Mouse (Mus musculus): ENCODE measurements at regions not wholly inside any gene's neighbourhood (a gene's known extent, or its start where the extent isn't known, plus 50 kb on each side); places are given as distances from the start of the nearest gene placed in this dataset.

DNA sequence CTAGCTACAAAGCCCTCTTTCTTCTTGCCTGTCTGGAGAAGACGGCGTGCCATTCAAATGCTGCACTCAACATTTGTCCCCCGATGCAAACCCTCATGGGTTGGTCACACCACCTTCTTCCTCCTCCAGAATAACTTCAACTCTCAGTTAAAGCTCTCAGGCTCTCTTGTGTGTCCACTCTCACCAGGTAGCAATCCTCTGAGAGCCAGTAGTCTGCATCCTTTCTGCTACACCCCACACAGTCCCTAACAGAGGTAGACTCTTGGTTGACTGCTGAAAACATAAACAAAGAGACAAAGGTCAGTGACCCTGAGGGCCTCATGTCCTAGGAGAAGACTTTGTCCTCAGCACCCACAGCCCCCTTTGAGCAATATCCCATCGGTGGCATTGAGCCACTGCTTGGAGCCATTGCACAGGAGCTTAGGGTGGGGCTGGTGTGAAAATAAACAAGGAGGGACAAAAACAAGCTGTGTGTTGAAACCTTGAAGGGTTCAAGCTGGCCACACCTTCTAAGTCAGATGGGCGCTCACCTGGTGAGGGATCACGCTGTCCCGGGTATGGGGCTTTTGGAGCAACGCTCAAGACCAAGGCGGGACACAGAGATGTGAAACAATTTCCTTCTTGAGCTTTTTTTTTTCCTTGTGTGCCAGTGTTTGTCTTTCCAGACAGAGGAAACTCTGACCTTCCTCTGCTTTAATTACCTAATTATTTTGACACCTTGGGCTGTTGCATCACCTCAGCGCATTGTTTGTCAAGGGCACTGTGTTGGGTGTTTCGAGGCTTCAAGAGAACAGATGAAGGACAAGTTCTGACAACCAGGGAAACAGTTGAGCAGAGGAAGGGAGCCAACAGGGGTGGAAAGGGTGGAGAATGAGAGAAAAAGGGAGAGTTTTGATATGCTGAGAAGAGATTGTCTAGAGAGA is 101.4 kb upstream of the Bcl6 start:
- Histone ChIP-seq H3K27me3 (ENCODE audit: control insufficient read depth, insufficient read depth, low read length) (no peaks in the 10 kb centered on the region), H3K4me1 (ENCODE audit: control insufficient read depth, insufficient read depth, insufficient read length) (no peaks in the 10 kb centered on the region; the same call in 1 of the 2 replicates), H3K27ac (ENCODE audit: insufficient read depth, low read length) (no peak overlapping the region), H3K36me3 (ENCODE audit: control insufficient read depth, insufficient read depth, low read length) (no peaks in the 10 kb centered on the region), H3K4me3 (ENCODE audit: extremely low read depth, insufficient read depth, insufficient read length) (no peak overlapping the region)
- 89% methylated on average over 11 of the region's 11 CpGs for WGBS
- TF ChIP-seq CTCF (IDR thresholded peaks at IDR 0.05; ENCODE audit: extremely low read depth, insufficient read depth, insufficient read length, insufficient replicate concordance) (no peak), POLR2A (IDR thresholded peaks at IDR 0.05; ENCODE audit: low read depth, low read length) (no peak)
- DNase-seq (ENCODE audit: low read depth in 1 of 2, low spot score in 2 of 2), result no peak

DNA sequence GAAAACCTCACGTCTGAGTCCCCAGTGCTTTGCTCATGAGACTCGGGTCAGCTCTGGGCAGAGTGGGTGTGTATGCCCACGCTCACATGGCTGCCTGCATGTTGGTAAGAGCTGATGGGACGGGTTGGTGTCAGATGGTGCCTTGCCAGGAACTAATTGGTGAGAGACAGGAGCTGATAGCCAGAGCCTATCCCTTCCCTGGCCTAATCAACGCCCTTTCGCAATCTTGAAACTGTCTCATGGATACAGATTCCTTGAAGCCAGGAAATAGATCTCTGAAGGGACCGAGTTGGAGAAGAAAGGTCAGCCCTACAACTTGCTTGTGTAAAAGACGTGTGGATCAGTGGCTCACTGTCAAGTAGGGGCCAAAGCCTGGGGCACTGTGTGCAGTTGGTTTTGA is 95.3 kb upstream of the Bcl6 start:
- Histone ChIP-seq H3K4me1 (ENCODE audit: control insufficient read depth, insufficient read depth, insufficient read length) (no peaks in the 10 kb centered on the region), H3K36me3 (ENCODE audit: control insufficient read depth, insufficient read depth, low read length) (no peaks in the 10 kb centered on the region), H3K4me3 (ENCODE audit: extremely low read depth, insufficient read depth, insufficient read length) (no peak overlapping the region), H3K27me3 (ENCODE audit: control insufficient read depth, insufficient read depth, low read length) (no peaks in the 10 kb centered on the region), H3K27ac (ENCODE audit: insufficient read depth, low read length) (no peak overlapping the region)
- WGBS, result 90% methylated on average over 8 of the region's 8 CpGs
- no peak for DNase-seq (ENCODE audit: low read depth in 1 of 2, low spot score in 2 of 2)
- no peak for TF ChIP-seq POLR2A (IDR thresholded peaks at IDR 0.05; ENCODE audit: low read depth, low read length)
- TF ChIP-seq CTCF (IDR thresholded peaks at IDR 0.05; ENCODE audit: extremely low read depth, insufficient read depth, insufficient read length, insufficient replicate concordance), result no peak

DNA sequence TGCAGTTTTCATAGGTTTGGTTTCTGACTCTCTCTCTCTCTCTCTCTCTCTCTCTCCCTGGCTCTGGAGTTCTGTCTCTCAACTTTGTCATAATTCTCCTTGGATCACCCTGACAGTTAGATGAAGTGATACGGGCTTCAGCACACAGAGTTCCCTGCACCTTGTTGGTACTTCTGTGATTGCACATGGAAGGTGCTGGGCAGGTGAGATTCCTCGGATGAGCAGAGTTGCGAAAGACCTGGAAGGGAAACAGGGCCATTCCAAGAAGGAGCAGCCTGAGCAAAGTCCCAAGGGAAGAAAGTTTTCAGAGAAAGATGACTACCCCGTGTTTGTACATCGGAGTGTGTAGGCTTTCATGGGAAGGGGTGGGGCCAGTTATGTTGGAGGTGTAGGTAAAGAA is 91.8 kb upstream of the Bcl6 start:
- WGBS, result 92% methylated on average over 5 of the region's 5 CpGs
- TF ChIP-seq POLR2A (IDR thresholded peaks at IDR 0.05; ENCODE audit: low read depth, low read length), result no peak
- no peak for TF ChIP-seq CTCF (IDR thresholded peaks at IDR 0.05; ENCODE audit: extremely low read depth, insufficient read depth, insufficient read length, insufficient replicate concordance)
- Histone ChIP-seq H3K27ac (ENCODE audit: insufficient read depth, low read length) (no peak overlapping the region), H3K36me3 (ENCODE audit: control insufficient read depth, insufficient read depth, low read length) (no peaks in the 10 kb centered on the region), H3K27me3 (ENCODE audit: control insufficient read depth, insufficient read depth, low read length) (no peaks in the 10 kb centered on the region), H3K4me1 (ENCODE audit: control insufficient read depth, insufficient read depth, insufficient read length) (peaks cover 9% of the 10 kb centered on the region; the same call in 1 of the 2 replicates), H3K4me3 (ENCODE audit: extremely low read depth, insufficient read depth, insufficient read length) (no peak overlapping the region)
- DNase-seq (ENCODE audit: low read depth in 1 of 2, low spot score in 2 of 2), result no peak

DNA sequence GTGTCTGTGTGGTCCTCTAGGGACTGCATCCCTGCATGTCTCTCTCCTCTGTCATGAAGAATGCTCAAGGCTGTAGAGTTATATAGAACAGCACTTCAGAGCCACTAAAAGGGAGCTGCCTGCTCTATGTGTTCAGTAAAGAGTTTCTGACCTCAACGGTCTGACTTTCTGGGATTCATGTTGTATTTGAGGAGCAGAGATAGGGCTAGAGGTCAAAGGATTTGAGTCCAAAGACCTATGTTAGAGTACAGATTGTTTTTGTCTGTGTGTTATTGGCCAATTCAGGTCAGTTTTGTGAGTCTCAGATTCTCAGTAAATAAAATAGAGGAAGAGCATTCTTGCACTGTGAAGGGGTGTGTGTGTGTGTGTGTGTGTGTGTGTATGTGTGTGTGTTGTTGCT is 90.0 kb upstream of the Bcl6 start:
- Histone ChIP-seq H3K36me3 (ENCODE audit: control insufficient read depth, insufficient read depth, low read length) (no peaks in the 10 kb centered on the region), H3K4me3 (ENCODE audit: extremely low read depth, insufficient read depth, insufficient read length) (no peak overlapping the region), H3K27ac (ENCODE audit: insufficient read depth, low read length) (no peak overlapping the region), H3K4me1 (ENCODE audit: control insufficient read depth, insufficient read depth, insufficient read length) (peaks cover 9% of the 10 kb centered on the region; the same call in 1 of the 2 replicates), H3K27me3 (ENCODE audit: control insufficient read depth, insufficient read depth, low read length) (no peaks in the 10 kb centered on the region)
- 93% methylated on average over 1 of the region's 1 CpGs for WGBS
- no peak for DNase-seq (ENCODE audit: low read depth in 1 of 2, low spot score in 2 of 2)
- TF ChIP-seq POLR2A (IDR thresholded peaks at IDR 0.05; ENCODE audit: low read depth, low read length) (no peak), CTCF (IDR thresholded peaks at IDR 0.05; ENCODE audit: extremely low read depth, insufficient read depth, insufficient read length, insufficient replicate concordance) (no peak)

DNA sequence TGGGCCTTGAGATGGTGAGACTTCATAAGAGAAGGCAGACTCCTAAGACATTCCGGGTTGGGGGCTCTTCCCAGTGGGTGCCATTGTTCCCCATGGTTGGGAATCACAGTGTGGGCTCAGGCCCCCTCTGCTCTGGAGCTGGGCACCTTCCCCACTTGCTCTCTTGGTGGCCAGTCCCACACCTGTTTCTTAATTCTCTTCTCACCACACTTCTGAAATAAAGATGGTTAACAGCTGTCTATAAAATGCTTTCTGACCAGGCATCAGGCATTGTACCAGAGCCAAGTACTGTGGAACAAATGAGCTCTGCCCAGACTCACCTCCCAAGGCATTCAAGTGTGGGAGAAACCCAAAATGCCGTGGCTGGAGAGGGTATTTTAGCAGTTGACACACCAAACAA is 88.8 kb upstream of the Bcl6 start:
- TF ChIP-seq POLR2A (IDR thresholded peaks at IDR 0.05; ENCODE audit: low read depth, low read length) (no peak), CTCF (IDR thresholded peaks at IDR 0.05; ENCODE audit: extremely low read depth, insufficient read depth, insufficient read length, insufficient replicate concordance) (no peak)
- H3K4me3 ChIP-seq (ENCODE audit: extremely low read depth, insufficient read depth, insufficient read length), result no peak overlapping the region
- peaks cover 9% of the 10 kb centered on the region; the same call in 1 of the 2 replicates for H3K4me1 ChIP-seq (ENCODE audit: control insufficient read depth, insufficient read depth, insufficient read length)
- no peak overlapping the region for H3K27ac ChIP-seq (ENCODE audit: insufficient read depth, low read length)
- 91% methylated on average over 2 of the region's 2 CpGs for WGBS
- no peak for DNase-seq (ENCODE audit: low read depth in 1 of 2, low spot score in 2 of 2)
- no peaks in the 10 kb centered on the region for H3K36me3 ChIP-seq (ENCODE audit: control insufficient read depth, insufficient read depth, low read length)
- no peaks in the 10 kb centered on the region for H3K27me3 ChIP-seq (ENCODE audit: control insufficient read depth, insufficient read depth, low read length)

DNA sequence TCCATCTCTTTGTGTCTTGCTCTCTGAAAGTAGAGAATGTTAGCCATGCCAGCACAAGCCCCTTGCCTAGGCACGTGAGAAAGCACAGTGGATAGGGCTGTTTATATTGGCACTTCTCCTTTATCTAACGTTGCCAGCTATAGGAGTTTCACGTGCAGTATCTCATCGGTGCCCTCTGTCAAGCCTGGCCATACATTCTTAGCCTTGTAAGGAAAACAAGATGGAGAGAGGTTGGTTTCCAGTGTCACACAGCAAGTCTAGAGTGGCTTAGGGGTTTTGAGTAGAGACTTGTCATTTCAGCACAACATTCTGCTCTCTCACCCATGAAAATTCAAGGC is 88.1 kb upstream of the Bcl6 start:
- Histone ChIP-seq H3K4me3 (ENCODE audit: extremely low read depth, insufficient read depth, insufficient read length) (no peak overlapping the region), H3K27ac (ENCODE audit: insufficient read depth, low read length) (no peak overlapping the region), H3K36me3 (ENCODE audit: control insufficient read depth, insufficient read depth, low read length) (no peaks in the 10 kb centered on the region), H3K4me1 (ENCODE audit: control insufficient read depth, insufficient read depth, insufficient read length) (peaks cover 9% of the 10 kb centered on the region; the same call in 1 of the 2 replicates), H3K27me3 (ENCODE audit: control insufficient read depth, insufficient read depth, low read length) (no peaks in the 10 kb centered on the region)
- TF ChIP-seq POLR2A (IDR thresholded peaks at IDR 0.05; ENCODE audit: low read depth, low read length) (no peak), CTCF (IDR thresholded peaks at IDR 0.05; ENCODE audit: extremely low read depth, insufficient read depth, insufficient read length, insufficient replicate concordance) (no peak)
- 42% methylated on average over 4 of the region's 4 CpGs for WGBS
- DNase-seq (ENCODE audit: low read depth in 1 of 2, low spot score in 2 of 2), result no peak

Measured in spleen, adult 2 months (tissue).